Mouse (Mus musculus): ENCODE results near the gene Cfap43. TPM values are rescaled to one million over a fixed set of nuclear protein-coding genes. Genes with fewer than 3 reads are reported as not detected.

Gene Cfap43
- not detected in 2 replicates for polyA plus RNA-seq (2012; rRNA removed)

- under 1% methylated on average over 48 of the region's 48 CpGs for WGBS
- H3K27me3 ChIP-seq (ENCODE audit: control insufficient read depth, insufficient read depth, low read length), result no peaks in the 10 kb centered on the region
- peak within 1 kb of the TSS; percentile 77 for H3K4me3 ChIP-seq (ENCODE audit: extremely low read depth, insufficient read depth, insufficient read length)
- peak within 1 kb of the TSS; percentile 95 for H3K27ac ChIP-seq (ENCODE audit: insufficient read depth, low read length)
- TF ChIP-seq POLR2A (IDR thresholded peaks at IDR 0.05; ENCODE audit: low read depth, low read length), result peak; percentile 80
- no peak for TF ChIP-seq CTCF (IDR thresholded peaks at IDR 0.05; ENCODE audit: extremely low read depth, insufficient read depth, insufficient read length, insufficient replicate concordance)
- no peaks in the 10 kb centered on the region for H3K36me3 ChIP-seq (ENCODE audit: control insufficient read depth, insufficient read depth, low read length)
- peak; percentile 80 to 83 for DNase-seq (ENCODE audit: low read depth in 1 of 2, low spot score in 2 of 2)
- peaks cover 22% of the 10 kb centered on the region; the same call in 1 of the 2 replicates for H3K4me1 ChIP-seq (ENCODE audit: control insufficient read depth, insufficient read depth, insufficient read length)
These were observed at the start of gene Cfap43, which contains the start of gene Itprip for GRCm38 (mm10) chr19:47919126-47919965. Gene Cfap43 (minus strand): TSS chr19:47919287. Gene Itprip (minus strand): TSS chr19:47919299.

GRCm38 (mm10) chr19:47958181-47958580 is 39.1 kb upstream of the Cfap43 start:
- H3K27ac ChIP-seq (ENCODE audit: insufficient read depth, low read length), result no peak overlapping the region
- H3K4me3 ChIP-seq (ENCODE audit: extremely low read depth, insufficient read depth, insufficient read length), result no peak overlapping the region
- no peaks in the 10 kb centered on the region for H3K36me3 ChIP-seq (ENCODE audit: control insufficient read depth, insufficient read depth, low read length)
- 80% methylated on average over 13 of the region's 13 CpGs for WGBS
- TF ChIP-seq POLR2A (IDR thresholded peaks at IDR 0.05; ENCODE audit: low read depth, low read length), result no peak
- no peak for TF ChIP-seq CTCF (IDR thresholded peaks at IDR 0.05; ENCODE audit: extremely low read depth, insufficient read depth, insufficient read length, insufficient replicate concordance)
- H3K4me1 ChIP-seq (ENCODE audit: control insufficient read depth, insufficient read depth, insufficient read length), result no peaks in the 10 kb centered on the region
- H3K27me3 ChIP-seq (ENCODE audit: control insufficient read depth, insufficient read depth, low read length), result no peaks in the 10 kb centered on the region
- no peak for DNase-seq (ENCODE audit: low read depth in 1 of 2, low spot score in 2 of 2)

DNA sequence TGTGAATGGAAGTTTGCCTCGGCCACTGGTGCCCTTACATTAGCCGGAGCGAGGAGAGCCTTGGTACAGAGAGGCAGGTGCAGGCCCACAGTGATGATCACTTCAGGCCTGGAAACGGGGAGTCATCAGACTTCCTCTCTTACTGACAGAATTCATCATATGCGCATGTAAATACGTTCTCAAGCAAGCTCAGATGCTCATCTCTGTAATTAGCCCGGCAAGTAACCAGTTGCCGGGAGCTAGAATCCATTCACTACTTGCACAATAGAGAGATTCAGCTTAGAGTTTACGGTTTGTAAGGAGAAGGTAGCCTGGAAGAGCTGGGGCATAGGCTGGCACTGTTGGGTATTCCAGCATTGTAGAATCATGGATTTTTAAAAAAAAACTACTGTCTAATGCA is 34.1 kb upstream of the Cfap43 start:
- DNase-seq (ENCODE audit: low read depth in 1 of 2, low spot score in 2 of 2), result no peak
- no peaks in the 10 kb centered on the region for H3K27me3 ChIP-seq (ENCODE audit: control insufficient read depth, insufficient read depth, low read length)
- no peak overlapping the region for H3K27ac ChIP-seq (ENCODE audit: insufficient read depth, low read length)
- no peaks in the 10 kb centered on the region for H3K4me1 ChIP-seq (ENCODE audit: control insufficient read depth, insufficient read depth, insufficient read length)
- no peaks in the 10 kb centered on the region for H3K36me3 ChIP-seq (ENCODE audit: control insufficient read depth, insufficient read depth, low read length)
- 86% methylated on average over 9 of the region's 9 CpGs for WGBS
- no peak for TF ChIP-seq CTCF (IDR thresholded peaks at IDR 0.05; ENCODE audit: extremely low read depth, insufficient read depth, insufficient read length, insufficient replicate concordance)
- no peak for TF ChIP-seq POLR2A (IDR thresholded peaks at IDR 0.05; ENCODE audit: low read depth, low read length)
- no peak overlapping the region for H3K4me3 ChIP-seq (ENCODE audit: extremely low read depth, insufficient read depth, insufficient read length)

DNA sequence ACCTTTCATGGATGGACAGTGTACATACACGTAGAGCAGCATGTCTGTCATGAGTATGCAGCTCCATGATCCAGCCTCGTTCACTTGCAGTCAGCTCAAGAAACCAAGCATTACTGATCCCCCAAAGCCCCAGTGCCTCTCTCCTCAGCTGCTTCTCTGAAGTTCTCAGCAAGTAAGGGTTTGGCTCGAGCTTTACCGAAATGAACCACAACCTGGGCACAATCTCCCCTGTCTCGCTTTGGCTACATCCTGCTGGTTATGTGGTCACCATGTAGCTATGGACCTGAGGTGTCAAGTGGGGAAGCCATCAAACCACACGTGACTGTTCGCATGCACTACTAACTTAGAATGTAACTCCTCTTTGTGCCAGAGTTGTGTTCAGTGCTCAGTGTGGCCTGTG is 31.9 kb upstream of the Cfap43 start:
- no peak overlapping the region for H3K4me3 ChIP-seq (ENCODE audit: extremely low read depth, insufficient read depth, insufficient read length)
- 69% methylated on average over 7 of the region's 7 CpGs for WGBS
- no peak overlapping the region for H3K27ac ChIP-seq (ENCODE audit: insufficient read depth, low read length)
- no peak for DNase-seq (ENCODE audit: low read depth in 1 of 2, low spot score in 2 of 2)
- no peaks in the 10 kb centered on the region for H3K36me3 ChIP-seq (ENCODE audit: control insufficient read depth, insufficient read depth, low read length)
- TF ChIP-seq POLR2A (IDR thresholded peaks at IDR 0.05; ENCODE audit: low read depth, low read length) (no peak), CTCF (IDR thresholded peaks at IDR 0.05; ENCODE audit: extremely low read depth, insufficient read depth, insufficient read length, insufficient replicate concordance) (no peak)
- H3K4me1 ChIP-seq (ENCODE audit: control insufficient read depth, insufficient read depth, insufficient read length), result no peaks in the 10 kb centered on the region
- no peaks in the 10 kb centered on the region for H3K27me3 ChIP-seq (ENCODE audit: control insufficient read depth, insufficient read depth, low read length)

DNA sequence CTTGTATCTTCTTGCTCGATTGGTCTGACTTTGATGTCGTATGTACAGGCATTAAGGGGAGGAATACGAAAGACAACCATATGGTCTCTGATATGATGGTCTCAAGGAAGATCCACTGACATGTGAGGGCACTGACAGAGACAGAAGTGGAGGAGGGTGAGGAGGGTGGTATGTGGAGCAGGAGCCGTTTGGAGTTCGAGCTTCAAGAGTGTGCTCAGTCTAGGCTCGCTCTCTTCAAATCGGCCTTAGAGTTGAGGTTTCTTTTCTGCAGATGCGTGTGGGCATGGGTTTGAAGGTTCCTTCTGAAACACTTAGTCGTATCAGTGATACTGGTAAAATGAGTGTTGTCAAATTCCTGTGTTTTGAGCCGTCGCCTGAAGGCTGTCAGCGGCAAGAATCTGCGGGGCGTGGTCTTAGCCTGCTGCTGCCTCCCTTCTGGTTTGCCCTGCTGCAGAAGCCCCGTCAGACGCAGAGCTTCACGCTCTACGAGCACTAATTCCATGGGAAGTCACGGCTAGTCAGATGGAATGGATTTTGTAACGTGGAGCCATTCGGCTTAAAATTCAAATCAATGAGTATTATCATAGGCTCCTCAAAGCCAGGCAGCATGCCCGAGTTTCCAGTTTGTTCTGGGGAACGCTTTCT is 27.9 kb upstream of the Cfap43 start:
- TF ChIP-seq CTCF (IDR thresholded peaks at IDR 0.05; ENCODE audit: extremely low read depth, insufficient read depth, insufficient read length, insufficient replicate concordance) (no peak), POLR2A (IDR thresholded peaks at IDR 0.05; ENCODE audit: low read depth, low read length) (no peak)
- H3K4me1 ChIP-seq (ENCODE audit: control insufficient read depth, insufficient read depth, insufficient read length), result no peaks in the 10 kb centered on the region
- no peak for DNase-seq (ENCODE audit: low read depth in 1 of 2, low spot score in 2 of 2)

GRCm38 (mm10) chr19:47939361-47939760 is 20.3 kb upstream of the Cfap43 start:
- H3K4me3 ChIP-seq (ENCODE audit: extremely low read depth, insufficient read depth, insufficient read length), result no peak overlapping the region
- H3K4me1 ChIP-seq (ENCODE audit: control insufficient read depth, insufficient read depth, insufficient read length), result no peaks in the 10 kb centered on the region; the same call in 1 of the 2 replicates
- WGBS, result 84% methylated on average over 6 of the region's 6 CpGs
- TF ChIP-seq POLR2A (IDR thresholded peaks at IDR 0.05; ENCODE audit: low read depth, low read length), result no peak
- no peak for TF ChIP-seq CTCF (IDR thresholded peaks at IDR 0.05; ENCODE audit: extremely low read depth, insufficient read depth, insufficient read length, insufficient replicate concordance)
- H3K27ac ChIP-seq (ENCODE audit: insufficient read depth, low read length), result no peak overlapping the region
- no peak for DNase-seq (ENCODE audit: low read depth in 1 of 2, low spot score in 2 of 2)
- no peaks in the 10 kb centered on the region for H3K36me3 ChIP-seq (ENCODE audit: control insufficient read depth, insufficient read depth, low read length)
- peaks cover 2% of the 10 kb centered on the region; the same call in 1 of the 2 replicates for H3K27me3 ChIP-seq (ENCODE audit: control insufficient read depth, insufficient read depth, low read length)

More for the DNA sequence above, 27.9 kb upstream of the Cfap43 start:
- Histone ChIP-seq H3K27ac (ENCODE audit: insufficient read depth, low read length) (no peak overlapping the region), H3K27me3 (ENCODE audit: control insufficient read depth, insufficient read depth, low read length) (0 out of 2 replicates have a peak, but pooled peaks cover 2% of the 10 kb centered on the region), H3K4me3 (ENCODE audit: extremely low read depth, insufficient read depth, insufficient read length) (no peak overlapping the region), H3K36me3 (ENCODE audit: control insufficient read depth, insufficient read depth, low read length) (no peaks in the 10 kb centered on the region)
- WGBS, result 68% methylated on average over 23 of the region's 23 CpGs
